Mouse (Mus musculus): ENCODE measurements around the gene Upk3bl. TPM values are rescaled to one million over a fixed set of nuclear protein-coding genes. Genes with fewer than 3 reads are reported as not detected.
A peak's percentile ranks its signal among the peaks of the same experiment; 100 is the strongest.
"Not testable (repeated sequence)": the region's sequence is repeated elsewhere in the genome, so short reads cannot be mapped to it uniquely, and the experiment has no call there.

Upk3bl gene
- total RNA-seq, 2 experiments from 2014 or later, result 0.52 TPM; not detected in 1

GRCm38 (mm10) chr5:136045408-136045807 lies 8.9 kb upstream of the Upk3bl start:
- DNase-seq (ENCODE audit: low spot score in 2 of 2), result no peak

GRCm38 (mm10) chr5:136045987-136046386 lies 8.3 kb upstream of the Upk3bl start:
- DNase-seq (ENCODE audit: low spot score in 2 of 2), result peak; percentile 48 to 88

- DNase-seq (ENCODE audit: low spot score in 2 of 2), result not testable (repeated sequence)
Observed at GRCm38 (mm10) chr5:136048541-136048940, 5.8 kb upstream of the Upk3bl start.

GRCm38 (mm10) chr5:136049926-136050325 lies 4.4 kb upstream of the Upk3bl start:
- no peak for DNase-seq (ENCODE audit: low spot score in 2 of 2)

GRCm38 (mm10) chr5:136051231-136052085 lies 2.8 kb upstream of the Upk3bl start:
- peak in 1 of 2 experiments; percentile 10 for DNase-seq (ENCODE audit: low spot score in 2 of 2)

GRCm38 (mm10) chr5:136052861-136053655 lies 1.2 kb upstream of the Upk3bl start:
- DNase-seq (ENCODE audit: low spot score in 2 of 2), result no peak

GRCm38 (mm10) chr5:136056062-136056461 lies 1.8 kb downstream of the Upk3bl start:
- DNase-seq (ENCODE audit: low spot score in 2 of 2), result no peak

- DNase-seq (ENCODE audit: low spot score in 2 of 2), result no peak
Observed at GRCm38 (mm10) chr5:136057085-136057484, 2.8 kb downstream of the Upk3bl start.

GRCm38 (mm10) chr5:136061567-136061966 lies 7.3 kb downstream of the Upk3bl start:
- DNase-seq (ENCODE audit: low spot score in 2 of 2), result peak; percentile 30 to 72

- DNase-seq (ENCODE audit: low spot score in 2 of 2), result no peak
Observed at GRCm38 (mm10) chr5:136063920-136064319, 9.6 kb downstream of the Upk3bl start.

- not testable (repeated sequence) for DNase-seq (ENCODE audit: low spot score in 2 of 2)
Observed at GRCm38 (mm10) chr5:136066404-136067148, 12.3 kb downstream of the Upk3bl start.

GRCm38 (mm10) chr5:136069411-136069810 lies 15.1 kb downstream of the Upk3bl start:
- DNase-seq (ENCODE audit: low spot score in 2 of 2), result no peak

- no peak for DNase-seq (ENCODE audit: low spot score in 2 of 2)
Observed at GRCm38 (mm10) chr5:136073051-136073450, 18.8 kb downstream of the Upk3bl start.

- no peak for DNase-seq (ENCODE audit: low spot score in 2 of 2)
Observed at GRCm38 (mm10) chr5:136073526-136073925, 19.2 kb downstream of the Upk3bl start.

GRCm38 (mm10) chr5:136075076-136075475 lies 20.8 kb downstream of the Upk3bl start:
- DNase-seq (ENCODE audit: low spot score in 2 of 2), result no peak

- peak; percentile 17 to 44 for DNase-seq (ENCODE audit: low spot score in 2 of 2)
Observed at GRCm38 (mm10) chr5:136076284-136076683, 22.0 kb downstream of the Upk3bl start.

- no peak for DNase-seq (ENCODE audit: low spot score in 2 of 2)
Observed at GRCm38 (mm10) chr5:136077001-136077550, 22.8 kb downstream of the Upk3bl start.

- no peak for DNase-seq (ENCODE audit: low spot score in 2 of 2)
Observed at GRCm38 (mm10) chr5:136078136-136078535, 23.8 kb downstream of the Upk3bl start.

GRCm38 (mm10) chr5:136082345-136082744 lies 28.1 kb downstream of the Upk3bl start:
- DNase-seq (ENCODE audit: low spot score in 2 of 2), result no peak

GRCm38 (mm10) chr5:136083669-136084107 lies 29.4 kb downstream of the Upk3bl start, which contains the start of gene Rasa4:
TSS of gene Rasa4 (plus strand) at chr5:136083916.
- peak; percentile 85 to 94 for DNase-seq (ENCODE audit: low spot score in 2 of 2)
